Mouse (Mus musculus) bone marrow macrophage, adult 2 months (primary cell): ENCODE measurements around the gene Tmem269. TPM values are rescaled to one million over a fixed set of nuclear protein-coding genes. Genes with fewer than 3 reads are reported as not detected.

Experiments
- H3K27ac ChIP-seq: 2 replicates; pipeline ENCODE4 v1.5.1; 2012; ENCODE audit warnings: low read depth, low read length; ENCODE audit not compliant: insufficient read depth
- H3K4me1 ChIP-seq: 2 replicates; pipeline ENCODE4 v1.6.1; 2012; ENCODE audit warnings: low read length; ENCODE audit not compliant: control insufficient read depth, insufficient read depth
- H3K4me3 ChIP-seq: 2 replicates; pipeline ENCODE4 v1.5.1; 2012; ENCODE audit warnings: mild to moderate bottlenecking, low read length, moderate library complexity; ENCODE audit not compliant: insufficient read depth
- CTCF ChIP-seq: IDR thresholded peaks from 2 replicates; pipeline ENCODE4 v1.5.1; 2012; ENCODE audit warnings: low read depth, mild to moderate bottlenecking, low read length, moderate library complexity
- POLR2A ChIP-seq: IDR thresholded peaks from 2 replicates; pipeline ENCODE4 v1.6.1; 2012; ENCODE audit warnings: mild to moderate bottlenecking, low read depth, low read length, borderline replicate concordance
- polyA plus RNA-seq: library from polyadenylated mRNA; stranded (reverse); fragments of >200 nt; gene quantifications from 2 replicates; pipeline ENCODE4 v1.2.4, GENCODE M21; 2012; ENCODE audit not compliant: missing spikeins, insufficient read depth, insufficient read length

Gene Tmem269
- polyA plus RNA-seq, 1 experiment: not detected

GRCm38 (mm10) chr4:119239181-119239682 is 21.2 kb upstream of the Tmem269 start:
- Histone ChIP-seq H3K4me1 (peaks cover 2% of the 10 kb centered on the region), H3K27ac (no peak overlapping the region), H3K4me3 (no peak overlapping the region)
- TF ChIP-seq POLR2A: no peak
- no peak for TF ChIP-seq CTCF

- Histone ChIP-seq H3K4me3 (no peak overlapping the region), H3K4me1 (peaks cover 5% of the 10 kb centered on the region), H3K27ac (no peak overlapping the region)
- TF ChIP-seq CTCF (0 out of 2 replicates have a peak, but pooled peaks have one; percentile 0), POLR2A (no peak)
Measured at GRCm38 (mm10) chr4:119238661-119239060, 20.6 kb upstream of the Tmem269 start.

DNA sequence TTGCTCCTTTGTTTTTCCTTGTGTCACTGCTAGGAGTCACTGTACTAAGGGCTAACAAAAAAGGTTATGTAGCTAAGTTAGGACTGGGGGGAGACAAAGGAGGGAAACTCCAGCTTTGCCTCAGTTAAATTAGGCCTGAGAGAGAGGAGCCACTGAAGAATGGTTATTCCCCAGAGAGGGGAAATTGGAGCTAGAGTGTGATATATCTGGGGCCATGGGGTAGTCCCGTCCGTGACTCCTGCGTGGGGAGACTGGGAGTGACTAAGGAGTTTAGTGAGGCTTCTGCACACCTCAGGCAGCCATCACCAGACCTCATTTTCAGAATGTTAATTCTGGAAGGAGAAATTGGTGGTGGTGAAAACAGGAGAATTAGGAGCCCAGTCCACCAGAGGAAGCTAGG is 16.3 kb upstream of the Tmem269 start:
- Histone ChIP-seq H3K27ac (no peak overlapping the region), H3K4me1 (peaks cover 10% of the 10 kb centered on the region), H3K4me3 (no peak overlapping the region)
- no peak for TF ChIP-seq CTCF
- TF ChIP-seq POLR2A: no peak

DNA sequence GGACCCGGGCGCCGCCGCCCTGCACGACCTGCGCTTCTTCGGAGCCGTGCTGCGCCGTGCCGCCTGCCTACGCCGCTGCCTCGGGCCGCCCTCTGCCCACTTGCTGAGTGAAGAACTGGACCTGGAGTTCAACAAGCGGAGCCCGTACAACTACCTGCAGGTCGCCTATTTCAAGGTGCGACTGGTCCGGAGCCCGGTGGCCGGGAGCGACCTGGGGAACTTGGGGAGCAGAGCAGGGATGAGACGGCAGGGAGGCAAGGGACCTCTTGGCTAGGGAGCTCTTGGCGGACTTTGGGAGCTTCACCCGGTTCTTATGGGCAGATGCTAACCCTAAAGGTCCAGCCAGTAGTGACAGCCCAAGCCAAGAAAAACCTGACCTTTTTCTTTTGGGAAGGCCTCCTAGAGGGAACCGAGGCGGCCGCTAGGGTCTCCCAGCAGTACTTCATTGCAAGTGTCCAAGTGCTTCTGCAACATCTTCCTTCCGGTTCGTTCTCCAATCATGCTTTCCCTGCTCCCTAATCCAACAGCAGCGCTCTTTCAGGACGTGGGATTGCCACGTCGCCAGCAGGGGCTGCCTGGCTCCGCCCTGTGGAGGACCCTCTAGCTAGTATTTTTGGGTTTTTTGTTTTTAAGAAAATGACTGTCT is 15.4 kb upstream of the Tmem269 start:
- Histone ChIP-seq H3K4me3 (peak overlapping the region; percentile 82), H3K4me1 (peaks cover 7% of the 10 kb centered on the region; the same call in 1 of the 2 replicates), H3K27ac (no peak overlapping the region)
- TF ChIP-seq POLR2A: no peak
- 0 out of 2 replicates have a peak, but pooled peaks have one; percentile 15 for TF ChIP-seq CTCF

DNA sequence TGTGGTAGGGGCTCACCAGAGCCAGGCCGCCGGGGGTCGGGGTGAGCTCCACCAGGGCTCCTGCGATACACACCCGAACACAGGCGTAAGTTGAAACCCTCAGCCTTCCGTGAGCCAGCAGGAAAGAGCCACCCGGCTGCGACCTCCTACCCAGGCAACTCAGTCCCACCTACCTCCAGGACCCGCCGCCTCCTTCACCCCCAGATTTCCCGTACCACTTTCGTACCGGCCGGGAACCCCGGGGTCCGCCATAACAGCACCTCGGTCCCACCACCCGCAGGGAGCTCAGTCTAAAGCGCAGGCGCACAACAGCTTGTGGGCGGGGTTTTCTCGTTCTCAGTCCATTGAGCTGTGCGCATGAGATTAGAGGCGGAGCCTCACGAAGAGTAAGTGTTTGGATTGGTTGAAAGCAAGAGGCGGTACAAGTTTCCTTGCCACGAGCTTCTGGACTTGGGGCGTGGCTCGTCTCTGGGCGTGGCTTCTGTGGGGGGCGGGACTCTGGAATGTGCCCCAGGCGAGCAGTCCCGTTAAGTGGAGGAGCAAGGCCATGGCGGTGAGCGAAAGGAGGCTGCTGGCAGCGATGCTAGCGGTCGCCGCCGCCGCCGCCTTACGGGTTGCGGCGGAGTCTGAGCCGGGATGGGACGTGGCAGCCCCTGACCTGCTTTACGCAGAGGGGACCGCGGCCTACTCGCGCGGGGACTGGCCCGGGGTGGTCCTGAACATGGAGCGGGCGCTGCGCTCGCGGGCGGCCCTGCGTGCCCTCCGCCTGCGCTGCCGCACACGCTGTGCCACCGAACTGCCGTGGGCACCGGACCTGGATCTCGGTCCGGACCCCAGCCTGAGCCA is 14.6 kb upstream of the Tmem269 start, which contains the start of the genes AU022252 and P3h1:
Gene AU022252, minus strand, starts transcription at position 303 of the 846 bp plus-strand sequence.
Gene P3h1, plus strand, starts transcription at position 506 of the 846 bp plus-strand sequence.
- TF ChIP-seq POLR2A (no peak), CTCF (no peak)
- Histone ChIP-seq H3K27ac (no peak within 1 kb of the TSS), H3K4me3 (peak within 1 kb of the TSS; percentile 82), H3K4me1 (peaks cover 7% of the 10 kb centered on the region; the same call in 1 of the 2 replicates)

DNA sequence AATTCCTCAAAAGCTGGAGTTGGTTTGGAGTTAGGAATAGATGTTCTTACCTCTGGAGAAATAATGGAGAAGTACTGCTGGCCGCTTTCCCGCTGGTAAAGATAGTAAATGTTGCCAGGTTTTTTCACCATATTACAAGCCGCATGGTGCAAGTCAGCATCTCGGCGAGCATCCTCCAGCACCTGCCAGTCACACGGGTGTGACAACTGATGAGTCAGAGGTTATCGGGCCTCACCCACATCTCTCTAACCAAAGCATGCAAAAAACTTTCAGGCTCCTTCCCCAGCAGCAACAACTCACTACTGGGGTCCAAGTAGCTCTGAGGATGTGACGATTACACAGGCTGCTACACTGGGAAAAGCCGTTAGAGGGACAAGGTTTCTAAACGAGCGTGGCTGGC is 8.7 kb upstream of the Tmem269 start:
- TF ChIP-seq POLR2A (no peak), CTCF (no peak)
- peaks cover 4% of the 10 kb centered on the region; the same call in 1 of the 2 replicates for H3K4me1 ChIP-seq
- H3K4me3 ChIP-seq: no peak overlapping the region
- no peak overlapping the region for H3K27ac ChIP-seq

DNA sequence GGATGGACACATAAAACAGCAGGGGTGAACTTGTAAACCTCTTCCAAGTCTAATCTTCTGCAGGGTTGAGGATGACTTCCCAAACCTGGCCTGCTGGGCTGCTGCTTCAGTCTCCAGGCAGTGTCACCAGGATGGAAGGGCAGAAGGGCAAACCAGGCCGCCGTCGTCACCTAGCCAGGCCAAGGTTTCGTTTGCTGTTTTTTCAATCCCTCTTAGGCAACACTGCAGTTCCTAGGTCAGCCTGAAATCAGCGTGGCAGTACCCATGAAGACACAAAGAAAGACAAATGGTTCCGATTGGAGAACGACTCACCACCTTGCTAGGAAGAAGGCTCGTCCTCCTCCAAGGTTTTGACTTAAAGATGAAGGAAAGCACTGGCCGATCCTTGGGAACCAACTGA is 7.7 kb upstream of the Tmem269 start:
- Histone ChIP-seq H3K27ac (no peak overlapping the region), H3K4me3 (no peak overlapping the region), H3K4me1 (no peaks in the 10 kb centered on the region)
- TF ChIP-seq CTCF (no peak), POLR2A (no peak)

DNA sequence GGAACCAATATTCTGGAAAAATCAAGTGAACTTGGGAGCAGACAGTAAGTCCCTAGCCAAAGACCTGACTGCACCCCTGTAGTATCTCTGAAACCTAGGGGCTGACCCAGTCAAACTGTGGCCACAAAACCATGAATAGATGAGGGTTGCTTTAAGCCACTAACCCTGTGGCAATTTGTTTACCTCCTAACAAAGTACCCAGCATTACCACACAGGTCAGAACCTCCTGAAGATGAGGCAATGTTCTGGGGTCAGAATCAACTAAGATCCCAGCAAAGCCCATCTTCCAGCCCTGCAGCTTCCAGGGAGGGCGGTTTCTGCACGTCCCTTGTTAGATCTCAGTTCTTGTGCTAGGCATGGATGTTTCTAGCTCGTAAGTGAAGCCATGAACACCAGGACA is 6.5 kb upstream of the Tmem269 start:
- TF ChIP-seq CTCF (no peak), POLR2A (no peak)
- H3K4me1 ChIP-seq: no peaks in the 10 kb centered on the region
- H3K27ac ChIP-seq: no peak overlapping the region
- no peak overlapping the region for H3K4me3 ChIP-seq

DNA sequence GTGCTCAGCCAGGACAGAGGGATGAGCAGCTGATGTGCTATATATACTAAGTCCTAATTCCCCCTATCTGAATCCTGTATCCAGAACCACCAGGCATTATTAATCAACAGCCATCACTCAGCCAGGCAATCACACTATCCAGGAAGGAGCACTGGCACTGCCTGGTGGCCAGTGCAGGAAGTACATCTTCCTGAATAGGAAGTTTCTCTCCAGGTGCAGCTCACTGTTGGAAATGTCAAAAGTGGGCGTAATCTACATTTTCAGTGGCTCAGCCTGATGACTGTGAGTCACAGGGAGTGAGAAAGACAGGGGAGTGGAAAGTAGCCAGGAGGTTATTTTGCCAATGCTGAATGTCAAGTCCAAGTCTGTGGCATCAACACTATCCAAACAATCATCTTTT is 5.7 kb upstream of the Tmem269 start:
- Histone ChIP-seq H3K27ac (no peak overlapping the region), H3K4me1 (no peaks in the 10 kb centered on the region), H3K4me3 (no peak overlapping the region)
- peak; percentile 48; the same call in 1 of the 2 replicates for TF ChIP-seq CTCF
- TF ChIP-seq POLR2A: no peak

DNA sequence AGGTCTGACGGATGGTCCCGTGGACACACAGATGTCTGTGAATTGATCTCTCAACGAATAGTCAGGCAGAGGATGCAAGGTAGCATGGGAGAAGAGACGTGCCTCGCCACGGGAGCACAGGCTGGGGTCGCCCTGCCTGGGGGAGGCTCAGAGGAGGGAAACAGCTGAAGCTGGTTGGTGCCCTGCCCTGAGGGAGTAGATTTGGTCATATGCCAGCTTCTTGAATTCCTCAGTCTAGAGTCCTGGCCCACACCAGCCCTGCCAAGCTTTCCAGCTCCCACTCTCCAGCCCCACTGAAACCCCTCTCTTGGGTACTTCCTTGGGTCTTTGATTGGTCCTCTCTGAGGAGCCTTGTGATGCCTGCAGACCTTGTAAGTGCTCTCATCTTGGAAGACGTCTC is 1.4 kb downstream of the Tmem269 start:
- Histone ChIP-seq H3K27ac (no peak overlapping the region), H3K4me1 (no peaks in the 10 kb centered on the region), H3K4me3 (no peak overlapping the region)
- TF ChIP-seq CTCF (no peak), POLR2A (no peak)
